Mouse (Mus musculus) CH12.LX (cell line): ENCODE data around the gene Krt1. TPM values are rescaled to one million over a fixed set of nuclear protein-coding genes. Genes with fewer than 3 reads are reported as not detected.

Experiments
- DNase-seq: peaks from one replicate; pipeline ENCODE4 v3.0.0-alpha.2; 2013; ENCODE audit errors: extremely low read depth
- H3K27ac ChIP-seq: 2 replicates; pipeline ENCODE4 v1.5.1; 2012; ENCODE audit warnings: low read depth, mild to moderate bottlenecking, control low read depth, moderate library complexity; ENCODE audit not compliant: insufficient read depth
- H3K27me3 ChIP-seq: replicated peaks from 2 replicates; pipeline ENCODE3; 2012; ENCODE audit warnings: inconsistent platforms
- H3K36me3 ChIP-seq, 2 experiments: replicated peaks in 1 of 2; 2 replicates each; pipeline versions ENCODE3 to v1.6.1; 2012; ENCODE audit warnings: inconsistent platforms in 1 of 2, low read length in 1 of 2, mild to moderate bottlenecking in 1 of 2, mixed read lengths in 1 of 2, moderate library complexity in 1 of 2; ENCODE audit not compliant: control insufficient read depth in 1 of 2, insufficient read depth in 1 of 2
- H3K4me1 ChIP-seq, 2 experiments: 2 replicates each; pipeline ENCODE4 v1.6.1; 2012; ENCODE audit warnings: inconsistent platforms in 1 of 2, moderate library complexity in 1 of 2; ENCODE audit not compliant: insufficient read depth in 2 of 2, control insufficient read depth in 1 of 2
- H3K4me2 ChIP-seq: 2 replicates; pipeline ENCODE4 v1.6.1; 2012; ENCODE audit warnings: low read depth, mild to moderate bottlenecking, control low read depth; ENCODE audit not compliant: poor library complexity, insufficient read depth, severe bottlenecking
- H3K4me3 ChIP-seq, 3 experiments: fragments of 150-350 bp in 1 of 3; sonication (generic) in 1 of 3; replicated peaks in 1 of 3; 2 replicates each; pipeline versions ENCODE3 to v1.5.1; 2011 to 2012; ENCODE audit warnings: low read depth in 2 of 3, low read length in 2 of 3, mild to moderate bottlenecking in 2 of 3, moderate library complexity in 2 of 3, control low read depth in 1 of 3, improper control_type of control experiment in 1 of 3, inconsistent platforms in 1 of 3, mixed read lengths in 1 of 3; ENCODE audit not compliant: poor library complexity in 1 of 3
- H3K79me2 ChIP-seq: replicated peaks from 2 replicates; pipeline ENCODE4 v1.6.1; 2012; ENCODE audit warnings: mild to moderate bottlenecking, moderate library complexity; ENCODE audit not compliant: control insufficient read depth, poor library complexity, insufficient read depth, severe bottlenecking; ENCODE audit errors: extremely low read depth
- H3K9ac ChIP-seq: 2 replicates; pipeline ENCODE4 v1.6.1; 2012; ENCODE audit warnings: low read depth, mild to moderate bottlenecking, control low read depth, moderate library complexity; ENCODE audit not compliant: insufficient read depth
- H3K9me3 ChIP-seq: replicated peaks from 2 replicates; pipeline ENCODE3; 2012; ENCODE audit warnings: low read length, inconsistent platforms, mixed read lengths
- BHLHE40 ChIP-seq: IDR thresholded peaks from 2 replicates; pipeline ENCODE4 v1.6.1; 2011; ENCODE audit warnings: mild to moderate bottlenecking, low read depth, low read length, improper control_type of control experiment
- CHD1 ChIP-seq: IDR thresholded peaks from 2 replicates; pipeline ENCODE4 v1.6.1; 2012; ENCODE audit warnings: low read depth, low read length, improper control_type of control experiment, inconsistent platforms
- ELF1 ChIP-seq: IDR thresholded peaks from 2 replicates; pipeline ENCODE4 v1.6.1; 2014; ENCODE audit warnings: low read depth, mild to moderate bottlenecking, inconsistent platforms, low read length, improper control_type of control experiment
- EP300 ChIP-seq: IDR thresholded peaks from 2 replicates; pipeline ENCODE4 v1.6.1; 2011; ENCODE audit warnings: low read length, improper control_type of control experiment
- ETS1 ChIP-seq: conservative IDR thresholded peaks from 2 replicates; pipeline ENCODE4 v1.6.1; 2012; ENCODE audit warnings: low read depth, mild to moderate bottlenecking, inconsistent platforms, low read length, improper control_type of control experiment, moderate library complexity
- HCFC1 ChIP-seq: IDR thresholded peaks from 2 replicates; pipeline ENCODE4 v1.6.1; 2012; ENCODE audit warnings: low read depth, mild to moderate bottlenecking, inconsistent platforms, low read length, improper control_type of control experiment
- JUN ChIP-seq: IDR thresholded peaks from 2 replicates; pipeline ENCODE4 v1.6.1; 2011; ENCODE audit warnings: low read depth, mild to moderate bottlenecking, low read length, improper control_type of control experiment, moderate library complexity; ENCODE audit not compliant: insufficient read depth
- MAZ ChIP-seq: IDR thresholded peaks from 2 replicates; pipeline ENCODE4 v1.6.1; 2012; ENCODE audit warnings: low read depth, mild to moderate bottlenecking, inconsistent platforms, low read length, improper control_type of control experiment, moderate library complexity
- MXI1 ChIP-seq: IDR thresholded peaks from 2 replicates; pipeline ENCODE4 v1.6.1; 2011; ENCODE audit warnings: mild to moderate bottlenecking, low read depth, low read length, improper control_type of control experiment
- NELFE ChIP-seq: IDR thresholded peaks from 2 replicates; pipeline ENCODE4 v1.6.1; 2011; ENCODE audit warnings: low read depth, low read length, improper control_type of control experiment
- PAX5 ChIP-seq: IDR thresholded peaks from 2 replicates; pipeline ENCODE4 v1.6.1; 2012; ENCODE audit warnings: low read length, inconsistent platforms, mixed read lengths
- POLR2AphosphoS2 ChIP-seq: IDR thresholded peaks from 2 replicates; pipeline ENCODE4 v1.6.1; 2011; ENCODE audit warnings: low read depth, low read length, improper control_type of control experiment
- RAD21 ChIP-seq: IDR thresholded peaks from 2 replicates; pipeline ENCODE4 v1.6.1; 2011; ENCODE audit warnings: low read depth, mild to moderate bottlenecking, low read length, improper control_type of control experiment, moderate library complexity
- UBTF ChIP-seq: IDR thresholded peaks from 2 replicates; pipeline ENCODE4 v1.6.1; 2012; ENCODE audit warnings: low read depth, mild to moderate bottlenecking, inconsistent platforms, low read length, improper control_type of control experiment, moderate library complexity
- USF1 ChIP-seq: IDR thresholded peaks from 2 replicates; pipeline ENCODE4 v1.6.1; 2014; ENCODE audit warnings: low read depth, mild to moderate bottlenecking, inconsistent platforms, low read length, improper control_type of control experiment
- ZMIZ1 ChIP-seq: IDR thresholded peaks from 2 replicates; pipeline ENCODE4 v1.6.1; 2012; ENCODE audit warnings: low read depth, mild to moderate bottlenecking, inconsistent platforms, low read length, improper control_type of control experiment
- ZNF384 ChIP-seq: IDR thresholded peaks from 2 replicates; pipeline ENCODE4 v1.6.1; 2012; ENCODE audit warnings: low read depth, low read length, improper control_type of control experiment, inconsistent platforms
- dilution Hi-C: fragments of 300-500 bp; cut with MboI; formaldehyde crosslinking; loops from 2 replicates; pipeline ENCODE4 v1.14.3; 2020; ENCODE audit warnings: low sequenced_read_pairs; ENCODE audit not compliant: extremely low pct_unique_long_range_greater_than_20kb, extremely low pct_ligation_motif_present
- in situ Hi-C: fragments of 300-500 bp; cut with MboI; formaldehyde crosslinking; loops from 3 replicates; pipeline ENCODE4 v1.14.3; 2019; ENCODE audit warnings: low sequenced_read_pairs, low pct_ligation_motif_present, low pct_unique_long_range_greater_than_20kb, mixed read lengths
- polyA plus RNA-seq: library from polyadenylated mRNA; unstranded; fragments of >175 nt; gene quantifications from 2 replicates; pipeline ENCODE4 v1.2.1, GENCODE M21; 2012; ENCODE audit warnings: low read depth; ENCODE audit not compliant: insufficient read length
- total RNA-seq, 2 experiments: library from RNA; depleted of rRNA; stranded (reverse); fragments of 300-350 nt in 1 of 2; fragments of >200 nt in 1 of 2; gene quantifications; 2 replicates each; pipeline ENCODE4 v1.2.3; 2012 to 2014

The Krt1 gene
- total and polyA plus RNA-seq, 3 experiments, result not detected

DNA sequence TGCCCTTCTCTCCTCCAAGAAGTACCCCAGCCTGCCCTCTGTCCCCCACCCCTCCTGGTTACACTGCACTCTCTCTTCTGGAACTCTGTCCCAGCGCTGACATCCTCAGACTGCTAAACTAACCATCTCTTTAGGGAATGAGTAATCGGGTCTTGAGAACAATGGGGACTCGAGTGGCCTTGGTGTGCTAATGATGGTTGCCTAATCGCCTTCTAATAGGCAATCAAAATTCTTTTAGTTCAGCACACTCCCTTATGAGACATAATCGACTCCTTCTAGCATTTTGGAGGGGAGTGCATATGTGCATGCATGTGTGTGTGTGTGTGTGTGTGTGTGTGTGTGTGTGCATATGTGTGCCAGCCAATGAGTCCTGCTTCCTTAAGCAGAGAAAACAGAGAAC is 2.0 kb upstream of the Krt1 start:
- Histone ChIP-seq H3K4me1 (peaks cover 0 to 8% of the 10 kb centered on the region in 2 experiments; a peak in 1 of 4 replicates), H3K36me3 (no peaks in the 10 kb centered on the region), H3K27me3 (peaks cover 99% of the 10 kb centered on the region), H3K9ac (no peak overlapping the region), H3K4me3 (no peak overlapping the region)
- in situ Hi-C loops, result no loop called here
- dilution Hi-C loops, result no loop called here
- no peak for TF ChIP-seq CHD1
- TF ChIP-seq ETS1, result no peak
- TF ChIP-seq PAX5, result no peak
- TF ChIP-seq MAZ, result no peak
- TF ChIP-seq RAD21, result no peak
- no peak for TF ChIP-seq MXI1
- TF ChIP-seq ZNF384, result no peak
- TF ChIP-seq POLR2AphosphoS2, result no peak
- TF ChIP-seq ZMIZ1, result no peak
- no peak for TF ChIP-seq HCFC1
- TF ChIP-seq ELF1, result no peak
- TF ChIP-seq NELFE, result no peak
- no peak for TF ChIP-seq USF1
- no peak for TF ChIP-seq BHLHE40
- no peak for TF ChIP-seq JUN
- TF ChIP-seq EP300, result no peak
- TF ChIP-seq, all 38 proteins: peak for 0
- Histone ChIP-seq H3K4me2 (no peak overlapping the region), H3K79me2 (no peaks in the 10 kb centered on the region), H3K9me3 (no peaks in the 10 kb centered on the region), H3K27ac (no peak overlapping the region)
- DNase-seq, result no peak

DNA sequence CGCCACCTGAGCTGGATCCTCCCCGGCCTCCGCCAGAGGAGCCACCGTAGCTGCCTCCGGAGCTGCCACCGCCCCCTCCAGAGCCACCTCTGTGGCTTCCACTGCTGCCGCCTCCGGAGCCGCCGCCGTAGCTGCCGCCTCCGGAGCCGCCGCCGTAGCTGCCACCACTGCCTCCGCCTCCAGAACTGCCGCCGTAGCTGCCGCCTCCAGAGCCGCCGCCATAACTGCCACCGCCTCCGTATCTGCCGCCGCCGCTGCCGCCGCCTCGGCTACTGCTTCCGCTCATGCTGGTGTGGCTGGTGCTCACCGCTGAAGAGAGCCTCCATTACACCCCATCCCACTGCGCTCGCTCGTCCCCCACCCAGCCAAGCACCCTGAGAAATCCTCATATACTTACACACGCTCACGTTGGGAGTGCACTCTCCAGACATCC is 4.6 kb downstream of the Krt1 start:
- peak overlapping the region in 1 of 3 experiments; percentile 47 for H3K4me3 ChIP-seq
- DNase-seq, result no peak
- peak overlapping the region; percentile 14; the same call in 1 of the 2 replicates for H3K9ac ChIP-seq
- H3K27me3 ChIP-seq, result peaks cover 92% of the 10 kb centered on the region
- no peaks in the 10 kb centered on the region for H3K4me1 ChIP-seq
- H3K27ac ChIP-seq, result no peak overlapping the region
- H3K4me2 ChIP-seq, result peak overlapping the region; percentile 27
- H3K36me3 ChIP-seq, result no peaks in the 10 kb centered on the region
- dilution Hi-C loops (no loop called here), in situ Hi-C loops (loop anchor here (10.0 kb wide), 1 partner anchor 129 kb away; no protein-coding TSS in a partner anchor)
- no peaks in the 10 kb centered on the region for H3K79me2 ChIP-seq
- H3K9me3 ChIP-seq, result peaks cover under 1% of the 10 kb centered on the region
- TF ChIP-seq UBTF (peak; percentile 73; the same call in 1 of the 2 replicates), NELFE (no peak)
